Mouse (Mus musculus) adrenal gland, adult 18-20 months (tissue): ENCODE measurements at regions not wholly inside any gene's neighbourhood (a gene's known extent, or its start where the extent isn't known, plus 50 kb on each side); places are given as distances from the start of the nearest gene placed in this dataset.
"Not testable (repeated sequence)": the region's sequence is repeated elsewhere in the genome, so short reads cannot be mapped to it uniquely, and the experiment has no call there.

Experiments used
- DNase-seq, 2 experiments: peaks; one replicate each; pipeline ENCODE4 v3.0.0; 2021 to 2022; ENCODE audit warnings: low spot score in 2 of 2

DNA sequence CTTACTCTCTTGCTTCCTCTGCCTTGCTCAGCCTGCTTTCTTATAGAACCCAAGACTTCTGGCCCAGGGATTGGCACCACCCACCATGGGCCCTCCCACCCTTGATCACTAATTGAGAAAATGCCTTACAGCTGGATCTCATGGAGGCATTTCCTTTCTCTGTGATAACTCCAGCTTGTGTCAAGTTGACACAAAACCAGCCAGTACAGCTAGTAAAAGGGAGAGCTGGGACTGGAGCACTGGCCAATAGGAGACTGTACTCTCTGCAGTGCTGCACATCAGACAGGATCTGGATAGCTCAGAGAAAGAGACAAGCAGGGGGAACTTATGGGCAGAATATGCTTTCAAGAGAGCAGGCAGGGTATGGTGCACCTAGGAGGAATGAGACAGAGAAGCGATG lies 133.4 kb upstream of the Tas2r119 start:
- DNase-seq, result not testable (repeated sequence)

DNA sequence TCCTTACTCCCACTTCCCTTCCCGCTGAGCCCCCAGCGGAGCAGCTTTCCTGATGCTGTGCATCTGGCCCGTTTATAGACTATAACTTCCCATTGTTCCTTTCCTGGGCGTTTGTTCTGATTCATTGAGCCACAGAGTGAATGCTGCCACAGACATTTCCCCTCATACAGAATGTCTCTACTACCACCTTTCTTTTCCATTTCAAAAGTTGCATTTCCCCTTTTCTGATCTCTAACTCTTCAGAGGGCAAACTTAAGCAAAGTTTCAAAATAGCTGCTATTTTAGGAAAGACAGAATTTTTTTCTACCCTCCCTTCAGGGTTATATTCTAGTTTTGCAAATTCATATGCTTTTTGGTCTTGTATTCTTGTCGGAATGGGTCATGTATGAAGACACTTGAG lies 128.3 kb upstream of the Tas2r119 start:
- no peak for DNase-seq

DNA sequence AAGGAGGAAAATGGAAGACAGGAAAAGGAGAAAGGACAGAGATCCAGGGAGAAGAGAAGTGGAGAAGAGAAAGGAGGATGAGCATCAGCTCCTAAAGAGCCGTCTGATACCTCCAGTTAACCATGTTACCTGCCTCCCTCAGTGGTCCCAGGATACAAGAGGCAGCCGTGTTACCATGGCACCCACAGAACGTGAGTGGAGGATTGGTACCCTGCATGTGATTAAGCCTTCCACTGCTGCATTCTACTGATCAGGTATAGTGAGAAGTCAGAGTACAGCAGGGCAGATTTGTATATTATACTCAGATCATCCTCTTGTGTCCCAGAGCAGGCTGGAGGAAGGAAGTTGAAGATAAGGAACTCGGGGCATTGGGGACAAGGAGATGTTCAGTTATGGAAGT lies 115.5 kb upstream of the Tas2r119 start:
- DNase-seq, result no peak

DNA sequence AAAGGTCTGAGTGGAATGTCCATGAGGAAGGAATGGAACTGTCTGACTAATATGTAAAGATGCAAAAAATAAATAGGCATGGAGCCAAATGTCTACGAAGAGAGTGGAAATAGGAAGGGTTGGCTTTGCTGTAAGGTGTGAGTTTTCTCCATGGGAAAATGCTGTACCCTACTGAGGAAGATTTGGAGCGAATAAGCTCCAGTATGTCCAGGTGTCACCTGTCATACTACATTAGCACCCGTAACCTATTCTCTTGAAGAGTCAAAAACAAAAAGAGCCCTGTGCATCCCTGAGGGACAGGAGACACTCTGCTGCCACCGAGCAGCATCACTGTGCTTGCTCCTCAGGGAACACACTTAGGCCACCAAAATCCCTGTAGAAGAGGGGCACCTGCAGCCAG lies 95.0 kb upstream of the Tas2r119 start:
- DNase-seq, result no peak

DNA sequence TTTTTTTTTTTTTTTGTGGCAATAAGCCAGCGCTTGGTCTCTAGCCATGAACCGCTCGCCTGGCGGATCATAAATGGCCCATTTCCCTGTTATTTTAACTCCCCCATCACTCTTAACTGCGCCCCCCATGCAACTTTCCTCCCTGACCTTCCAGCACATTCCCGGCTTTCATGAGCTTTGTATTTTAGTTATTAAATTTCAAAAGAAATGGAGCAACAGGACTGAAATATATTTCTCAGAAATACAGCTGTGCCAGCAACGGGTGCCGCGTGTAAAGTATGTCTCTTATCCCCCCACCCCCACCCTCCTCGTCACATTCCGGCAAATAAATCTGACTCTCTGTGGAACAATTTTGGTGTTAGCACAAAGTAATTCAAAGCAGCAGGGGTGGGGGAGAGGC lies 83.2 kb upstream of the Tas2r119 start:
- DNase-seq, result no peak

DNA sequence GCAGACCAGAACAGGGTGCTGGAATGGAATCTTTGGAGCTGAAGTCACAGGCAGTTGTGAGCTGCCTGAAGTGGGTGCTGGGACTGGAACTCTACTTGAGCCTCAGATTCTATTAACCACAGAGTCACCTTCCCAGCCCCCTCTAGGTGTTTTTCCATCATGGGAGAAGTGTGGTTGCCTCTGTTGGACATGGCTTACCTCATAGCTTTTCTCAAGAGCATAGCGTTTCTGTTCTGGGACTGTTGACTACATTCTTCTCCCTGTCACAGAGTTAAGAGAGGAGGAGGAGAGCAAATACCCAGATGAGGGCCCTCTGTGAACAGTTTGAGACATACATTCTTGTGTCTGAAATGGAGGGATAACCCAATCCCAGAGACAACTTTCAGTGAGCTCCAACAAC lies 81.5 kb upstream of the Tas2r119 start:
- DNase-seq, result no peak

DNA sequence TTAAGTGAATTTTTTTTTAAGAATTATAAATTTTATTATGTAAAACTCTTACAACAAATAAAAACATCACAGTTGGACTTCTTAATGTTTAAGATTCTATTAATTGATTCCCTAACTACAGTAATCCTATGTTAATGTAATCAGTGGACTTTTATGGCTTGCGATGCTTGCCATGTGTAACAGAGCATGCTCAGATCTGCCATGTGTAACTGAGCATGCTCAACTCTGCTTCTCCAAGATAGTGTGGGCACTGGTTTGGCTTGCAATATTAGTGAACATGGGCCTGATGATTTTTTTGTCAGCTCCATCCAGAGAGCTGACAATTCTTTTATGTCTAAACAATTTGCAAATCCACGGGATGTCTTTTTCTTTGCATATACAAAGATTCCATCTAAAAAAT lies 66.4 kb upstream of the Tas2r119 start:
- DNase-seq, result no peak
